Mouse (Mus musculus): ENCODE measurements around the gene Defb19. TPM values are rescaled to one million over a fixed set of nuclear protein-coding genes. Genes with fewer than 3 reads are reported as not detected.

Defb19 gene
- total RNA-seq, 1 experiment = not detected

DNA sequence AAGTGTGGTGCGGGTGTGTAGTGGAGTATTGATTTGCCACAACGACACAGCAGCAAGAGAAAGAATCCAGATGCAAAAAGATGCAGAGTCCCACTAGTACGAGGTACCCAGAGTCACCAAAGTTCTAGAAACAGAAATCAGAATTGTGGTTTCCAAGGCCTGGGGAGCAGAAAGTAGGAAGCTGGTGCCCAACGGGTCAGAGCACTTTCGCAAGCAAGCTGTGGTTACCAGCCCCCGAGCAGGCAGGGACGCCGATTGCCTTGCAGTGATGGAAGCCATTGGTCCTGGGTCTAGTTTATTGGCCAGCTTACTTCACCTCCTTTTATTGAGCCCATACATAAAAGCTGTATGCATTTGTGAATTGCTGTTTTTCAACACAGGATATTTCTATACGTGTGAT lies 38.1 kb downstream of the Defb19 start:
- Histone ChIP-seq H3K9ac (ENCODE audit: insufficient read depth, low read depth, low read length, poor library complexity, severe bottlenecking) (no peak overlapping the region), H3K4me3 (ENCODE audit: insufficient read depth in 1 of 2, low read depth in 1 of 2, low read length in 2 of 2, poor library complexity in 1 of 2, severe bottlenecking in 1 of 2) (no peak overlapping the region), H3K27ac (ENCODE audit: insufficient read depth, low read depth, low read length, poor library complexity, severe bottlenecking) (no peak overlapping the region), H3K36me3 (ENCODE audit: control insufficient read depth, insufficient read depth, low read length, poor library complexity, severe bottlenecking) (no peaks in the 10 kb centered on the region), H3K4me1 (ENCODE audit: control insufficient read depth in 2 of 2, insufficient read depth in 2 of 2, low read length in 2 of 2, poor library complexity in 1 of 2) (no peaks in the 10 kb centered on the region), H3K9me3 (ENCODE audit: control insufficient read depth, insufficient read depth, low read depth, low read length) (no peaks in the 10 kb centered on the region)
- in situ Hi-C loops (cut with MboI; ENCODE audit: low sequenced_read_pairs in 2 of 2, unreplicated experiment in 2 of 2) = no loop called here
- TF ChIP-seq ZC3H11A (IDR thresholded peaks at IDR 0.05; ENCODE audit: borderline replicate concordance, low read depth, low read length) = no peak
- TF ChIP-seq ZNF384 (IDR thresholded peaks at IDR 0.05; ENCODE audit: low read depth, low read length) = no peak
- TF ChIP-seq CHD2 (IDR thresholded peaks at IDR 0.05; ENCODE audit: low read depth, low read length) = no peak
- TF ChIP-seq HCFC1 (IDR thresholded peaks at IDR 0.05; ENCODE audit: borderline replicate concordance, insufficient read depth, low read length) = no peak
- TF ChIP-seq MAFK (IDR thresholded peaks at IDR 0.05; ENCODE audit: insufficient read depth, low read depth, low read length) = no peak
- DNase-seq (ENCODE audit: low read depth, low spot score) = no peak

DNA sequence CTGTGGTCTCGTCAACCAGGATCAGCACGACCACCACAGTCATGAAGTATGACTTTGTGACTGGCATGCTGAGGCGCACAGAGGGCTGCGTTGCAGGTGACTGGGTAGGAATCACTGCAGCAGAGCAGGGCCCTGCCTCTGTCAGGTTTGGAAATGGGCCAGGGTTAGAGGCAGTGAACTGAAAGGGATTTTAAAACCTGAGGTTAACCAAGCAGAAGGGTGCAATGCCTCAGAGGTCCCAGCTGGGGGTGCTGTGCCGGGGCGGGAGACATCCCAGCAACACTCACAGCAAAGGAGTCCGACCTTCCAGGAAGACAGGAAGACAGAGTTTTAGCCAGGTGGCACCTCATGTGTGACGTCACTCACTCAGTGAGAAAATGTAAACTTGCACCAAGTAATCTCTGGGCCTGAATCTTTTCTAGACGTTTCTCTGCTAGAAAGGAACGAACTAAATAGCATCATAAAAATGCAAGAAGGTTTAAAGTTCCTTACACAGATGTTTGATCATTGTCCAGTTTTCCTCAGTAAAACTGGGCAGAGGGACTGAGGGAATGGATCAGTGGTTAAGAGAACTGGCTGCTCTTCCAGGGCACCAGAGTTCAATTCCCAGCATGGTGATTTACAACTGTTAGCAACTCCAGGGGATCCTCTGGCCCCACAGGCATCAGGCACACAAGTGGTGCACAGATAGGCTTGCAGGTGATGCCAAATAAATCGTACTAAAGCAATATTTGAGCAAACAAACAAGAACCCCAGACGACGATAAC lies 40.0 kb downstream of the Defb19 start, which contains the start of gene Defb29:
Gene Defb29, minus strand, starts transcription at position 155 of the 767 bp plus-strand sequence.
- TF ChIP-seq MAFK (IDR thresholded peaks at IDR 0.05; ENCODE audit: insufficient read depth, low read depth, low read length) (no peak), CHD2 (IDR thresholded peaks at IDR 0.05; ENCODE audit: low read depth, low read length) (no peak), ZNF384 (IDR thresholded peaks at IDR 0.05; ENCODE audit: low read depth, low read length) (no peak), ZC3H11A (IDR thresholded peaks at IDR 0.05; ENCODE audit: borderline replicate concordance, low read depth, low read length) (no peak), HCFC1 (IDR thresholded peaks at IDR 0.05; ENCODE audit: borderline replicate concordance, insufficient read depth, low read length) (no peak)
- in situ Hi-C loops (cut with MboI; ENCODE audit: low sequenced_read_pairs in 2 of 2, unreplicated experiment in 2 of 2) = no loop called here
- H3K9ac ChIP-seq (ENCODE audit: insufficient read depth, low read depth, low read length, poor library complexity, severe bottlenecking) = no peak within 1 kb of the TSS
- no peak within 1 kb of the TSS for H3K27ac ChIP-seq (ENCODE audit: insufficient read depth, low read depth, low read length, poor library complexity, severe bottlenecking)
- H3K9me3 ChIP-seq (ENCODE audit: control insufficient read depth, insufficient read depth, low read depth, low read length) = no peaks in the 10 kb centered on the region
- no peaks in the 10 kb centered on the region for H3K36me3 ChIP-seq (ENCODE audit: control insufficient read depth, insufficient read depth, low read length, poor library complexity, severe bottlenecking)
- no peaks in the 10 kb centered on the region for H3K4me1 ChIP-seq (ENCODE audit: control insufficient read depth in 2 of 2, insufficient read depth in 2 of 2, low read length in 2 of 2, poor library complexity in 1 of 2)
- H3K4me3 ChIP-seq (ENCODE audit: insufficient read depth in 1 of 2, low read depth in 1 of 2, low read length in 2 of 2, poor library complexity in 1 of 2, severe bottlenecking in 1 of 2) = no peak within 1 kb of the TSS
- DNase-seq (ENCODE audit: low read depth, low spot score) = peak; percentile 40

Other genes starting within 250 kb of the Defb19 start
- gene Rbck1, start 247.7 kb downstream of the Defb19 start, total RNA-seq (2012; rRNA removed) = 69.9 and 113 TPM in 2 replicates
- gene Trib3, start 236.3 kb downstream of the Defb19 start, total RNA-seq (2012; rRNA removed) = 18.5 and 29.2 TPM in 2 replicates
- gene Nrsn2, start 203.7 kb downstream of the Defb19 start, total RNA-seq (2012; rRNA removed) = 2.1 and 3.3 TPM in 2 replicates
- gene Sox12, start 182.2 kb downstream of the Defb19 start, total RNA-seq (2012; rRNA removed) = 7.4 and 9.1 TPM in 2 replicates
- 21.4 and 22.9 TPM in 2 replicates for gene Zcchc3, start 165.3 kb downstream of the Defb19 start, total RNA-seq (2012; rRNA removed)
- 0.18 and 0.58 TPM in 2 replicates for gene 6820408C15Rik, start 164.7 kb downstream of the Defb19 start, total RNA-seq (2012; rRNA removed)
- not detected in 2 replicates for gene Defb23, start 115.7 kb downstream of the Defb19 start, total RNA-seq (2012; rRNA removed)
- gene Defb20, start 103.2 kb downstream of the Defb19 start, total RNA-seq (2012; rRNA removed) = not detected in 2 replicates
- gene Defb22, start 90.2 kb downstream of the Defb19 start, total RNA-seq (2012; rRNA removed) = not detected in 2 replicates
- not detected in 2 replicates for gene Defb26, start 68.6 kb downstream of the Defb19 start, total RNA-seq (2012; rRNA removed)
- not detected in 2 replicates for gene Defb28, start 62.1 kb downstream of the Defb19 start, total RNA-seq (2012; rRNA removed)
- gene Defb29, start 40.2 kb downstream of the Defb19 start, total RNA-seq (2012; rRNA removed) = not detected in 2 replicates
- not detected in 2 replicates for gene Gm17416, start 11.0 kb downstream of the Defb19 start, total RNA-seq (2012; rRNA removed)
- gene Defb21, start 7.6 kb downstream of the Defb19 start, total RNA-seq (2012; rRNA removed) = not detected in 2 replicates
- not detected in 2 replicates for gene Defb45, start 19.1 kb upstream of the Defb19 start, total RNA-seq (2012; rRNA removed)
- gene Defb36, start 24.0 kb upstream of the Defb19 start, total RNA-seq (2012; rRNA removed) = 0.63 TPM in 1 of 2 replicates, not detected in the other
- gene Defb25, start 42.7 kb upstream of the Defb19 start, total RNA-seq (2012; rRNA removed) = 3.9 and 5.7 TPM in 2 replicates
- 0.16 and 0.18 TPM in 2 replicates for gene Rem1, start 46.6 kb upstream of the Defb19 start, total RNA-seq (2012; rRNA removed)
- gene H13, start 89.1 kb upstream of the Defb19 start, total RNA-seq (2012; rRNA removed) = 55.0 and 91.6 TPM in 2 replicates
- 39.3 and 87.4 TPM in 2 replicates for gene Mcts2, start 106.7 kb upstream of the Defb19 start, total RNA-seq (2012; rRNA removed)
- 74.5 and 122 TPM in 2 replicates for gene Id1, start 155.9 kb upstream of the Defb19 start, total RNA-seq (2012; rRNA removed)
- 1.7 and 2.3 TPM in 2 replicates for gene Cox4i2, start 173.9 kb upstream of the Defb19 start, total RNA-seq (2012; rRNA removed)

All from ES-E14 (cell line).